Mouse (Mus musculus): Measurements from ENCODE around the gene Emsy. TPM values are rescaled to one million over a fixed set of nuclear protein-coding genes. Genes with fewer than 3 reads are reported as not detected.
A peak's percentile ranks its signal among the peaks of the same experiment; 100 is the strongest.

Emsy gene
- polyA plus RNA-seq, 1 experiment, result 15.0 TPM

DNA sequence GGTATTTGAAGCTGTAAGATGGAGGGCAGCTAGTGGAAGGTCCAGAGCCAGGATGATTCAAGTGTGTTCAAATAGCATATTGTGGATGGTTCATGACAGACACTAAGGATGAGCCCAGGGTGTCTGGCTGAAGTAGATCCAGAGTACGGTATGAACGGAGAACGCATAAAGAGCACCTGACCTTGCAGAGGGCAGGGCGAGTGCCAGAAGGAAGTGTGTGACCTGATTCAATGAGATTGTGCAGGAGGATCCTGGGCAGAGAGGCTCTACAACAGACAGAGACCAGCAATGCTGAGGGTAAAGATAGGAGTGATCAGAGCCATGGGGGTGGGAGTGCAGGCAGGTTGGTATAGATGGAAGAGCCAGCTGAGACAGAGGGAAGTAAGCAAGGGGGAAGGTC lies 14.2 kb upstream of the Emsy start:
- no peak overlapping the region for H3K27ac ChIP-seq (ENCODE audit: insufficient read depth, low read depth, low read length)
- H3K27me3 ChIP-seq (ENCODE audit: control insufficient read depth, insufficient read depth, low read length), result no peaks in the 10 kb centered on the region
- H3K4me1 ChIP-seq (ENCODE audit: control insufficient read depth, insufficient read depth, insufficient read length, low read length), result no peaks in the 10 kb centered on the region
- WGBS, result 90% methylated on average over 4 of the region's 4 CpGs
- no peak overlapping the region for H3K4me3 ChIP-seq (ENCODE audit: low read depth, low read length)
- H3K36me3 ChIP-seq (ENCODE audit: control insufficient read depth, insufficient read depth, low read length), result no peaks in the 10 kb centered on the region
- no peak for TF ChIP-seq CTCF (IDR thresholded peaks at IDR 0.05; ENCODE audit: extremely low read depth, insufficient read length, insufficient replicate concordance, low read depth, low read length)
- no peak for TF ChIP-seq POLR2A (IDR thresholded peaks at IDR 0.05; ENCODE audit: low read depth, low read length)

GRCm38 (mm10) chr7:98667956-98668746 lies 11.6 kb upstream of the Emsy start:
- H3K4me3 ChIP-seq (ENCODE audit: low read depth, low read length), result no peak overlapping the region
- H3K36me3 ChIP-seq (ENCODE audit: control insufficient read depth, insufficient read depth, low read length), result no peaks in the 10 kb centered on the region
- H3K27me3 ChIP-seq (ENCODE audit: control insufficient read depth, insufficient read depth, low read length), result no peaks in the 10 kb centered on the region
- 60% methylated on average over 6 of the region's 6 CpGs for WGBS
- no peak overlapping the region for H3K27ac ChIP-seq (ENCODE audit: insufficient read depth, low read depth, low read length)
- no peak for TF ChIP-seq CTCF (IDR thresholded peaks at IDR 0.05; ENCODE audit: extremely low read depth, insufficient read length, insufficient replicate concordance, low read depth, low read length)
- TF ChIP-seq POLR2A (IDR thresholded peaks at IDR 0.05; ENCODE audit: low read depth, low read length), result no peak
- no peaks in the 10 kb centered on the region for H3K4me1 ChIP-seq (ENCODE audit: control insufficient read depth, insufficient read depth, insufficient read length, low read length)

DNA sequence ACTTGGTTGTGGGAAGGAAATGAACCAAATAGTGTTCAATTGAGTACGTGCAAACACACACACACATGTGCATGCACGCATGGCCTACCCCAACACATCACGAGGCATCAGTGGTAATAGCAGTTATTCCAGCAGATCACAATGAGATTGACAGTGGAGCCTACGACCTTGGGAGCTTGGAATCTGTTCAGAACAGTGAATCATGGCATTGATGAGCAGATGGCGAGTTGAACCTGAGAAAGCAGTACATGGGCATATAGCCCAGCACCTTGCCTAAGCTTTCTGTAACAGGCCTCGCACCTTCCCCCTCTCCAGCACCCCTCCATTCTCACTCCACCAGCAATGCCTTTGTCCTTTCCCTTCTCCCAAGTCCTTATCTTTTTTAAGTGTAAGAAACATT lies 9.1 kb upstream of the Emsy start:
- Histone ChIP-seq H3K4me1 (ENCODE audit: control insufficient read depth, insufficient read depth, insufficient read length, low read length) (no peaks in the 10 kb centered on the region), H3K36me3 (ENCODE audit: control insufficient read depth, insufficient read depth, low read length) (no peaks in the 10 kb centered on the region), H3K27ac (ENCODE audit: insufficient read depth, low read depth, low read length) (no peak overlapping the region), H3K4me3 (ENCODE audit: low read depth, low read length) (no peak overlapping the region), H3K27me3 (ENCODE audit: control insufficient read depth, insufficient read depth, low read length) (no peaks in the 10 kb centered on the region)
- 84% methylated on average over 6 of the region's 6 CpGs for WGBS
- TF ChIP-seq CTCF (IDR thresholded peaks at IDR 0.05; ENCODE audit: extremely low read depth, insufficient read length, insufficient replicate concordance, low read depth, low read length) (no peak), POLR2A (IDR thresholded peaks at IDR 0.05; ENCODE audit: low read depth, low read length) (no peak)

DNA sequence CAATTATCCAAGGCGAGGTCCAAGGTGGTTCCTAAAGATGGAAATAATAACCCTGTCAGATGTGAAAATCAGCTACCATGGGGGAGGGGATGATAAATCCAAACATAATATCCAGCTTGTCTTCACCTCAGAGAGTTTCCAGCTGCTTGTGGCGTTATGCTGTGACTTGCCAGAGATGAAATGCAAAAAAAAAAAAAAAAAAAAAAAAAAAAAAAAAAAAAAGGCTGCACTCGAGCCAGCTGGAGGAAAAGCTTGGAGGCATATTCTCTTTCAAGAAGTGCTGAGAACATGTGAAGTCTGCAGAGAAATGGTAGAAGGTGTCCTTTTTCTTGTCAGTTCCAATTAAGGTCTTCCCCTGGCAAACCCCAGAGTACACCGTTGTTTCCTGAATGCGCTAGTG lies 8.6 kb upstream of the Emsy start:
- Histone ChIP-seq H3K36me3 (ENCODE audit: control insufficient read depth, insufficient read depth, low read length) (no peaks in the 10 kb centered on the region), H3K4me1 (ENCODE audit: control insufficient read depth, insufficient read depth, insufficient read length, low read length) (no peaks in the 10 kb centered on the region), H3K27me3 (ENCODE audit: control insufficient read depth, insufficient read depth, low read length) (no peaks in the 10 kb centered on the region), H3K27ac (ENCODE audit: insufficient read depth, low read depth, low read length) (no peak overlapping the region), H3K4me3 (ENCODE audit: low read depth, low read length) (no peak overlapping the region)
- 76% methylated on average over 5 of the region's 5 CpGs for WGBS
- no peak for TF ChIP-seq CTCF (IDR thresholded peaks at IDR 0.05; ENCODE audit: extremely low read depth, insufficient read length, insufficient replicate concordance, low read depth, low read length)
- no peak for TF ChIP-seq POLR2A (IDR thresholded peaks at IDR 0.05; ENCODE audit: low read depth, low read length)

- peaks cover 5% of the 10 kb centered on the region; the same call in 1 of the 2 replicates for H3K36me3 ChIP-seq (ENCODE audit: control insufficient read depth, insufficient read depth, low read length)
These were observed 677 bp downstream of the Emsy start for GRCm38 (mm10) chr7:98655681-98656530.

DNA sequence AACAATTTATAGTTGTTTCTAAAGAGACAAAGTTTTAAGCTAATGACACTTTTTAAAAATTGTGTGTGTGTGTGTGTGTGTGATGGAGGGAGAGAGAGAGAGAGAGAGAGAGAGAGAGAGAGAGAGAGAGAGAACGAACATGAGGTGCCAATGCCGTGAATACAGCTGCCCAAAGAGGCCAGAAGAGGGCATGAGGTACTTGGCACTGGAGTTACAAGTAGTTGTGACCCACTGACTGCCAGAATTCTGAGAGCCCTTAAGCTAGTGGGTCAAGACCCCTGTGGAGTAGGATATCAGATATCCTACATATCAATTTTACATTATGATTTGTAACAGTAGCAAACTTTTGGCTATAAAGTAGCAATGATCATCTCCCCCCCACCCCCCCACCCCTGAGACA lies 4.9 kb downstream of the Emsy start:
- peaks cover 13% of the 10 kb centered on the region for H3K36me3 ChIP-seq (ENCODE audit: control insufficient read depth, insufficient read depth, low read length)
- H3K27ac ChIP-seq (ENCODE audit: insufficient read depth, low read depth, low read length), result no peak overlapping the region
- H3K4me1 ChIP-seq (ENCODE audit: control insufficient read depth, insufficient read depth, insufficient read length, low read length), result peaks cover 2% of the 10 kb centered on the region; the same call in 1 of the 2 replicates
- 72% methylated on average over 2 of the region's 2 CpGs for WGBS
- H3K27me3 ChIP-seq (ENCODE audit: control insufficient read depth, insufficient read depth, low read length), result no peaks in the 10 kb centered on the region
- TF ChIP-seq CTCF (IDR thresholded peaks at IDR 0.05; ENCODE audit: extremely low read depth, insufficient read length, insufficient replicate concordance, low read depth, low read length), result no peak
- TF ChIP-seq POLR2A (IDR thresholded peaks at IDR 0.05; ENCODE audit: low read depth, low read length), result no peak
- H3K4me3 ChIP-seq (ENCODE audit: low read depth, low read length), result no peak overlapping the region

More at GRCm38 (mm10) chr7:98655681-98656530, 677 bp downstream of the Emsy start:
- under 1% methylated on average over 74 of the region's 74 CpGs for WGBS
- peaks cover 2% of the 10 kb centered on the region; the same call in 1 of the 2 replicates for H3K4me1 ChIP-seq (ENCODE audit: control insufficient read depth, insufficient read depth, insufficient read length, low read length)
- H3K27me3 ChIP-seq (ENCODE audit: control insufficient read depth, insufficient read depth, low read length), result no peaks in the 10 kb centered on the region
- H3K4me3 ChIP-seq (ENCODE audit: low read depth, low read length), result peak overlapping the region; percentile 97
- H3K27ac ChIP-seq (ENCODE audit: insufficient read depth, low read depth, low read length), result peak overlapping the region; percentile 70
- TF ChIP-seq CTCF (IDR thresholded peaks at IDR 0.05; ENCODE audit: extremely low read depth, insufficient read length, insufficient replicate concordance, low read depth, low read length), result no peak
- TF ChIP-seq POLR2A (IDR thresholded peaks at IDR 0.05; ENCODE audit: low read depth, low read length), result peak; percentile 53; the same call in 1 of the 2 replicates

- WGBS, result 64% methylated on average over 1 of the region's 1 CpGs
These were observed 12.3 kb downstream of the Emsy start for GRCm38 (mm10) chr7:98644238-98644637.

More at GRCm38 (mm10) chr7:98644238-98644637, 12.3 kb downstream of the Emsy start:
- TF ChIP-seq CTCF (IDR thresholded peaks at IDR 0.05; ENCODE audit: extremely low read depth, insufficient read length, insufficient replicate concordance, low read depth, low read length) (no peak), POLR2A (IDR thresholded peaks at IDR 0.05; ENCODE audit: low read depth, low read length) (no peak)
- Histone ChIP-seq H3K27ac (ENCODE audit: insufficient read depth, low read depth, low read length) (no peak overlapping the region), H3K27me3 (ENCODE audit: control insufficient read depth, insufficient read depth, low read length) (no peaks in the 10 kb centered on the region), H3K36me3 (ENCODE audit: control insufficient read depth, insufficient read depth, low read length) (peaks cover 23% of the 10 kb centered on the region), H3K4me1 (ENCODE audit: control insufficient read depth, insufficient read depth, insufficient read length, low read length) (no peaks in the 10 kb centered on the region), H3K4me3 (ENCODE audit: low read depth, low read length) (no peak overlapping the region)
